ENCODE assay signal across 8 mouse cellular contexts in genomic region chr14:51884598-51885331, GRCm38 (mm10). TPM values are rescaled to one million over a fixed set of nuclear protein-coding genes. Genes with fewer than 3 reads are reported as not detected.
A peak's percentile ranks its signal among the peaks of the same experiment; 100 is the strongest.
DNase-seq lines count a peak whose midpoint lies in the region; ATAC-seq and TF ChIP-seq lines count a peak whose summit lies in the region.

Gene Mettl17 (plus strand): TSS chr14:51884842.

- no peak for TF ChIP-seq CTCF in Patski (IDR thresholded peaks at IDR 0.05)

- H3K27me3 ChIP-seq in Patski = no peaks in the 10 kb centered on the region
- no peaks in the 10 kb centered on the region for H3K27me3 ChIP-seq in hindbrain, embryonic 13.5 days

- H3K4me1 ChIP-seq in hindbrain, embryonic 13.5 days (replicated peaks) = peaks cover 21% of the 10 kb centered on the region

- peak within 1 kb of the TSS; percentile 86 for H3K27ac ChIP-seq in hindbrain, embryonic 13.5 days

- in situ Hi-C loops in Patski (cut with MboI; ENCODE audit: low pct_unique_long_range_greater_than_20kb) = no loop called here

- POLR2A ChIA-PET in Patski (lab: Charles Lee) = no interaction called here

- H3K4me3 ChIP-seq in hindbrain, embryonic 13.5 days = peak within 1 kb of the TSS; percentile 77

- peak within 1 kb of the TSS; percentile 91 for H3K9ac ChIP-seq in hindbrain, embryonic 13.5 days

- H3K9me3 ChIP-seq in hindbrain, embryonic 13.5 days = no peaks in the 10 kb centered on the region

- H3K4me2 ChIP-seq in hindbrain, embryonic 13.5 days = peak within 1 kb of the TSS; percentile 71

- peaks cover 37% of the 10 kb centered on the region for H3K36me3 ChIP-seq in hindbrain, embryonic 13.5 days

- CTCF ChIA-PET in Patski (lab: Charles Lee) = interaction anchor here (1.2 to 1.6 kb wide), 4 partner anchors 9 to 124 kb away, joined by 3 to 7 read pairs (median 5); no protein-coding TSS in a partner anchor

- peak; percentile 99 for ATAC-seq in Patski
- ATAC-seq in hindbrain, embryonic 13.5 days (ENCODE audit: low FRiP score) = peak; percentile 98

- peak; percentile 90 for DNase-seq in Patski (ENCODE audit: low read depth, low spot score)
- DNase-seq in cerebellum, postnatal 14 days = peak; percentile 95 to 96
- DNase-seq in frontal cortex, postnatal 14 days (ENCODE audit: low spot score in 2 of 2) = peak; percentile 92 to 93
- DNase-seq in layer of hippocampus, postnatal 25 days (ENCODE audit: extremely low spot score in 1 of 2, low spot score in 1 of 2) = peak; percentile 70 to 72
- DNase-seq in lung, postnatal 25 days (ENCODE audit: low spot score) = peak; percentile 97
- peak; percentile 96 for DNase-seq in retina, embryonic 14.5 days (ENCODE audit: low spot score)
- peak; percentile 97 for DNase-seq in thymus, postnatal 4 days

- under 1% methylated on average over 43 of the region's 43 CpGs for WGBS in hindbrain, embryonic 13.5 days

RNA-seq across cellular contexts. Expression of gene Mettl17, which starts in this region (rescaled TPM):
- polyA plus RNA-seq in Patski (2021) = 27.5 TPM
- polyA plus RNA-seq in hindbrain, embryonic 13.5 days (2015; fragmentation: Nextera tagmentation; extraction: Ambion mirVana) = 82.5 and 86.0 TPM in 2 replicates
- total RNA-seq in layer of hippocampus, postnatal 25 days (2021) = 10 to 100 TPM; 25.2 to 38.9 TPM

Comparison
In these comparisons a context has a peak if more than half of its experiments do, and no peak if none do; other contexts are left out.
1. Peak in every context shown above with its lines: DNase-seq, ATAC-seq, H3K4me3 ChIP-seq and H3K27ac ChIP-seq.